Mouse (Mus musculus) urinary bladder, postnatal 36 days (tissue): ENCODE measurements at regions not wholly inside any gene's neighbourhood (a gene's known extent, or its start where the extent isn't known, plus 50 kb on each side); places are given as distances from the start of the nearest gene placed in this dataset.

Source experiments
- DNase-seq, 2 experiments: peaks; one replicate each; pipeline ENCODE4 v3.0.0; 2022; ENCODE audit warnings: low spot score in 2 of 2, mixed read lengths in 1 of 2

- no peak for DNase-seq
Measured at GRCm38 (mm10) chr19:59738541-59738940, 204.9 kb downstream of the Rab11fip2 start.

- DNase-seq: peak in 1 of 2 experiments; percentile 2
Measured at GRCm38 (mm10) chr19:59742946-59743345, 200.5 kb downstream of the Rab11fip2 start.

- DNase-seq: no peak
Measured at GRCm38 (mm10) chr19:59761218-59761617, 182.2 kb downstream of the Rab11fip2 start.

GRCm38 (mm10) chr19:59784401-59785046, 158.9 kb downstream of the Rab11fip2 start:
- no peak for DNase-seq

GRCm38 (mm10) chr19:59831304-59831703, 112.2 kb downstream of the Rab11fip2 start:
- DNase-seq: no peak

- no peak for DNase-seq
Measured at GRCm38 (mm10) chr19:59837138-59837537, 106.3 kb downstream of the Rab11fip2 start.

- no peak for DNase-seq
Measured at GRCm38 (mm10) chr19:59837628-59838027, 105.8 kb downstream of the Rab11fip2 start.

GRCm38 (mm10) chr19:59844270-59844669, 99.2 kb downstream of the Rab11fip2 start:
- DNase-seq: peak; percentile 10 to 32

GRCm38 (mm10) chr19:59846807-59847206, 96.6 kb downstream of the Rab11fip2 start:
- no peak for DNase-seq

- DNase-seq: no peak
Measured at GRCm38 (mm10) chr19:59850696-59851095, 92.8 kb downstream of the Rab11fip2 start.

- DNase-seq: no peak
Measured at GRCm38 (mm10) chr19:59852011-59852738, 91.3 kb downstream of the Rab11fip2 start.
